Mouse (Mus musculus): ENCODE data around the gene Ints3. TPM values are rescaled to one million over a fixed set of nuclear protein-coding genes. Genes with fewer than 3 reads are reported as not detected.
A peak's percentile ranks its signal among the peaks of the same experiment; 100 is the strongest.

Ints3 gene
- polyA plus RNA-seq, 1 experiment from 2014 or later = 32.6 TPM

DNA sequence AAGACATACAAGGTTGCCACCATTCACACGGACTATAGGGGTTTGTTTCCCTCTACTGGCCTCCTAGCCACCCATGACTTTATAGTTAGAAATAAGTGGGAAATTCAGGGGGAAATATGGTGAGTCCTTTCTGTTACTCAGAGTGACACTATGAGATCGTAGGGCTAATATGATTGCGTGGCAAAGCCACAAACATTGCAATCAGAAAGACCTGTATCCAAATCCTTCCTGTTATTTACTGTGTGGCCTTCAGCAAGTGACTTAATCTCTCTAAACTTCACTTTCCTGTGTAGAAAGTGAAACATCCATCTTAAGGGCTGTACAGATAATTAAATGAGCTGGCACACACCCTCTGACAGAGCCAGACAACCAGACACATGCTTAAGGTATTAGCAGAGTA lies 24.7 kb downstream of the Ints3 start:
- no peak for ATAC-seq
- Histone ChIP-seq H3K9me3 (no peaks in the 10 kb centered on the region), H3K9ac (replicated peaks) (no peak overlapping the region), H3K4me2 (replicated peaks) (no peak overlapping the region), H3K4me1 (replicated peaks) (no peaks in the 10 kb centered on the region), H3K27ac (no peak overlapping the region), H3K4me3 (replicated peaks) (no peak overlapping the region), H3K36me3 (peaks cover 88% of the 10 kb centered on the region), H3K27me3 (no peaks in the 10 kb centered on the region)
- WGBS = 95% methylated on average over 3 of the region's 3 CpGs

DNA sequence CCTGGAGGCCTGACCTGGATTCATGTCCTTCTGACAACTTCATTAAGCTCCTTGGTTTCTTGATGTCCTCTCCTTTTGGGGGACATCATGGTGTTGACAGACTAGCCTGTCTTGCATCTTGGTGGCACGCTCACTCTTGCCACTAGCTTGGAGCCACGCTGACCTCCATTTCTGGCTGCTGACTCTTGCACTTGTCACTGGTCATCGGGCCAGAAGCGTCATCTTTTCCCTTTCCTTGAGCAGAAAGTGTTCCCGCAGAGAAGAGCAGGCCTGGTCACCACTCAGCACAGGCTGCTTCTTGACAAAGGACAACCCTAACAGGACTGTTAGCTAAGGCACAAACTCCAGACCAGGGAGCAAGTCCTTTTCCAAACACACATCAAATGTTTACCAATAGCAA lies 27.0 kb downstream of the Ints3 start:
- H3K9ac ChIP-seq (replicated peaks) = no peak overlapping the region
- H3K27me3 ChIP-seq = no peaks in the 10 kb centered on the region
- WGBS = 97% methylated on average over 5 of the region's 5 CpGs
- no peaks in the 10 kb centered on the region for H3K4me1 ChIP-seq (replicated peaks)
- no peak overlapping the region for H3K4me2 ChIP-seq (replicated peaks)
- H3K27ac ChIP-seq = no peak overlapping the region
- no peak for ATAC-seq
- peaks cover 98% of the 10 kb centered on the region for H3K36me3 ChIP-seq
- no peaks in the 10 kb centered on the region for H3K9me3 ChIP-seq
- no peak overlapping the region for H3K4me3 ChIP-seq (replicated peaks)

GRCm38 (mm10) chr3:90404609-90405008 lies 28.8 kb downstream of the Ints3 start:
- 96% methylated on average over 4 of the region's 4 CpGs for WGBS
- Histone ChIP-seq H3K27me3 (no peaks in the 10 kb centered on the region), H3K36me3 (peaks cover 100% of the 10 kb centered on the region), H3K9me3 (no peaks in the 10 kb centered on the region), H3K4me1 (replicated peaks) (no peaks in the 10 kb centered on the region), H3K27ac (no peak overlapping the region), H3K4me2 (replicated peaks) (no peak overlapping the region), H3K4me3 (replicated peaks) (no peak overlapping the region), H3K9ac (replicated peaks) (no peak overlapping the region)
- no peak for ATAC-seq

DNA sequence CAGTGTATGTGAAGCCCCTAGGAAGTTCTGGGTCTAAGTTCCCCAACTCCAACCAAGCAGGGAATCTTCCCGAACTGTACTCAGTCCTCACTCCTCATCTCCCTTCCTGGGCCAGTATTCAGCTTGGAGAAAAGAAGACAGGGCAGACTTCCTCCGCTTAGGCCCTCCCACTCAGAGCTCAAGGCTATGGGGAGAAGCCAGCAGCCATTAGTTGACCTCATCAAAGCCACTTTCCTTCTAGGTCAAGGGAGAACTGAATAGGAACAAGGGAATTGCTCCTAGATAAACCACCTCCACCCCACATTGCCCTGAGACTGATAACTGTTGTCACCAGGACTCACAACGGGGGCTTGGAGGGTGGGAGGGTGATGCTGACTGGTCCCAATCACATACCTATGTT lies 29.3 kb downstream of the Ints3 start:
- no peak for ATAC-seq
- H3K4me2 ChIP-seq (replicated peaks) = no peak overlapping the region
- no peaks in the 10 kb centered on the region for H3K27me3 ChIP-seq
- H3K27ac ChIP-seq = no peak overlapping the region
- no peak overlapping the region for H3K4me3 ChIP-seq (replicated peaks)
- H3K9me3 ChIP-seq = no peaks in the 10 kb centered on the region
- 96% methylated on average over 3 of the region's 3 CpGs for WGBS
- peaks cover 100% of the 10 kb centered on the region for H3K36me3 ChIP-seq
- no peaks in the 10 kb centered on the region for H3K4me1 ChIP-seq (replicated peaks)
- H3K9ac ChIP-seq (replicated peaks) = no peak overlapping the region

DNA sequence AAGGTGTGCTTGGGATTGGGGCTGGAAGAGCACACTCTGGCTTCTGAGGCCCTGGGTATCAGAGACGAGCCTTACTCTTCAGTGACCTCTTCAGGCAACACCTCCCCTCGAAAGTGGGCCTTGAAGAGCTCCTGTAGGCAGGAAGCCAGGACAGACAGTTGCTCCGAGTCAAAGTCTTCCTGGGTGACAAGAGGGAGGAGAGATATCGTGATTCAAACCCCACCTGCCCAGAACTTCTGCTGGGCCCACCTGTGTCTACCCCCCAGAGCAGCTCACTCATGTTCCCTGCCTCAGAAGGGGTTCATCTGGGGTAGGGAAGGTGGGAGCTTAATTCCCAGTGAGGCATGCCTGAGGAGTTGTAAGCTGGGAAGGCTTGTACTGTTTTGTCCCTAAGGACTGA lies 32.4 kb downstream of the Ints3 start:
- Histone ChIP-seq H3K36me3 (peaks cover 98% of the 10 kb centered on the region), H3K27me3 (no peaks in the 10 kb centered on the region), H3K9ac (replicated peaks) (no peak overlapping the region), H3K27ac (no peak overlapping the region), H3K4me3 (replicated peaks) (no peak overlapping the region), H3K4me1 (replicated peaks) (no peaks in the 10 kb centered on the region), H3K9me3 (no peaks in the 10 kb centered on the region), H3K4me2 (replicated peaks) (no peak overlapping the region)
- 86% methylated on average over 4 of the region's 4 CpGs for WGBS
- no peak for ATAC-seq

GRCm38 (mm10) chr3:90395629-90396028 lies 37.8 kb downstream of the Ints3 start:
- Histone ChIP-seq H3K27me3 (no peaks in the 10 kb centered on the region), H3K27ac (no peak overlapping the region), H3K4me1 (replicated peaks) (peaks cover 3% of the 10 kb centered on the region), H3K4me2 (replicated peaks) (no peak overlapping the region), H3K9me3 (no peaks in the 10 kb centered on the region), H3K36me3 (peaks cover 97% of the 10 kb centered on the region), H3K9ac (replicated peaks) (no peak overlapping the region), H3K4me3 (replicated peaks) (no peak overlapping the region)
- no peak for ATAC-seq
- WGBS = 99% methylated on average over 3 of the region's 3 CpGs

- 82% methylated on average over 3 of the region's 3 CpGs for WGBS
Measured at GRCm38 (mm10) chr3:90392661-90393060, 40.8 kb downstream of the Ints3 start.

GRCm38 (mm10) chr3:90391941-90392340 lies 41.5 kb downstream of the Ints3 start:
- Histone ChIP-seq H3K4me2 (replicated peaks) (no peak overlapping the region), H3K36me3 (peaks cover 67% of the 10 kb centered on the region), H3K27ac (no peak overlapping the region), H3K9ac (replicated peaks) (no peak overlapping the region), H3K27me3 (no peaks in the 10 kb centered on the region), H3K4me3 (replicated peaks) (no peak overlapping the region), H3K9me3 (no peaks in the 10 kb centered on the region), H3K4me1 (replicated peaks) (peaks cover 39% of the 10 kb centered on the region)
- WGBS = 90% methylated on average over 8 of the region's 8 CpGs
- ATAC-seq = no peak

More at GRCm38 (mm10) chr3:90392661-90393060, 40.8 kb downstream of the Ints3 start:
- no peak for ATAC-seq
- H3K4me3 ChIP-seq (replicated peaks) = no peak overlapping the region
- H3K9me3 ChIP-seq = no peaks in the 10 kb centered on the region
- H3K9ac ChIP-seq (replicated peaks) = no peak overlapping the region
- H3K4me2 ChIP-seq (replicated peaks) = no peak overlapping the region
- H3K36me3 ChIP-seq = peaks cover 70% of the 10 kb centered on the region
- no peaks in the 10 kb centered on the region for H3K27me3 ChIP-seq
- H3K27ac ChIP-seq = no peak overlapping the region
- H3K4me1 ChIP-seq (replicated peaks) = peaks cover 32% of the 10 kb centered on the region

DNA sequence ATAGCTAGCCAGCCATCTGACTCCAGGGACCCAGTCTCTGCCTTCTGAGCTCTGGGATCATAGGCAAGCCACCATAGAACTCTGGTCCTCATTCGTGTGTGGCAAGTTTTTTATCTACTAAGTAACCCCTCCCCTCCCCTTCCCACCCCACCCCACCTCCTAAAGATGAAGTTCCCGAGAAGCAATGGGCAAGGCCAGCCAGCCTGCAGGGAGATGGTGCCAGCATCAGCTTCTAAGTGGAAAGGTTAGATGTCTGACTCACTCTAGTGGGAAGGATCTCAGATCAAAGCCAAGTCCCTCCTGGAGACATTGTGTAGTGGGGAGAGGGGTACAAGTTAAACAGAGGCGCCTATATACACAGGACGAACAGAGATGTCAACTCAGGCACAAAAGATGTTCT lies 42.4 kb downstream of the Ints3 start:
- ATAC-seq = no peak
- peak overlapping the region; percentile 92 for H3K27ac ChIP-seq
- H3K4me2 ChIP-seq (replicated peaks) = no peak overlapping the region
- WGBS = 62% methylated on average over 4 of the region's 4 CpGs
- peaks cover 41% of the 10 kb centered on the region for H3K4me1 ChIP-seq (replicated peaks)
- H3K4me3 ChIP-seq (replicated peaks) = no peak overlapping the region
- H3K36me3 ChIP-seq = peaks cover 67% of the 10 kb centered on the region
- H3K27me3 ChIP-seq = no peaks in the 10 kb centered on the region
- H3K9ac ChIP-seq (replicated peaks) = no peak overlapping the region
- H3K9me3 ChIP-seq = no peaks in the 10 kb centered on the region

DNA sequence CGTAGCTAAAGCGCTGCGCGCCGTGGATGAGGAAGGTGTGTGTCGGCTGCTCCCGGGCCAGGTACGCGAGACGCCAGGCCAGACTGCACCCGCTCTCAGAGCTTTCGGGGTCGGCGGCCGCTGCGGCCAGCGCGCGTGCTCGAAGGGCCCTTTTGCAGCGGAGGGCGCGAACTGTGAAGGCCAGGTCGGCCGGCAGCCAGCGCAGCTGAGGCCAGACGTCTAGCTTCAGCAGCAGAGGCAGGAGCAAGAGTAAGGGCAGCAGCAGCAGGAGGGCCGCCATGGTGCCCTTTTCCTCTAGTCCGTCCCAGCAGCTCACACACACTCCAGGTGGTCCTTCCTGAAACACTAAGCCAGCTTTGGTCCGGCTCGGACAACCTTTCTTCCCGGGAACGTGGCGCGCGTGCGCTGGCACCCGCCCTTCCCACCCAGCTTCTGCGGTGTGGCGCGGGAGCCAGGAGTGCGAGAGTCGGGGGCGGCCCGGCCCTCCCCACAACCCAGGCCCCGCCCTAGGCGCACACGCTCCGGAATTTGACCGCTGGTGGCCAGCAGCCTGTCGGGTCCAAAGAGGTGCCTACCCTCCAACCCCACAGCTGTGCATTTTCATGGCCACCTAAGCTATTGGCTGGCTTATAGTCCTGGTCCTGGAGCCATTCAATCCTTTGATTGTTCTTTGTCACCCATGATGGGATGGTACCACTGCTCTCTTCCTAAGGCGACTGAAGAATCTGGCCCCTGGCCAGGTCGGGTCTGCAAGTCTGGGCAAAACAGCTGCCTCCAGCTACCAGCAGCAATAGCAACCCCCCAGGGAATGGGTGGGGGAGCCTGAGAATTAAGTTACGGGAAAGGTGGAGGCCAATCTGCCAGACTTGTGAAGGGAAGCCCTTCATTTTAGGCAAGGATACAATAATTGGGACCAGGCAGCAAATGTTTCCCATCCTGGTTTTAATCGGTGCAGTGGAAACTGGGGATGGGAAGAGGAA lies 43.6 kb downstream of the Ints3 start, which contains the start of gene Slc27a3:
Slc27a3 (minus strand) TSS at position 428 of the 980 bp plus-strand sequence.
- Histone ChIP-seq H3K27ac (peak within 1 kb of the TSS; percentile 92), H3K4me2 (replicated peaks) (peak within 1 kb of the TSS; percentile 75), H3K4me3 (replicated peaks) (peak within 1 kb of the TSS; percentile 69), H3K27me3 (no peaks in the 10 kb centered on the region), H3K36me3 (peaks cover 65% of the 10 kb centered on the region), H3K9me3 (no peaks in the 10 kb centered on the region), H3K4me1 (replicated peaks) (peaks cover 41% of the 10 kb centered on the region), H3K9ac (replicated peaks) (peak within 1 kb of the TSS; percentile 92)
- peak; percentile 71 for ATAC-seq
- WGBS = 2% methylated on average over 55 of the region's 55 CpGs

DNA sequence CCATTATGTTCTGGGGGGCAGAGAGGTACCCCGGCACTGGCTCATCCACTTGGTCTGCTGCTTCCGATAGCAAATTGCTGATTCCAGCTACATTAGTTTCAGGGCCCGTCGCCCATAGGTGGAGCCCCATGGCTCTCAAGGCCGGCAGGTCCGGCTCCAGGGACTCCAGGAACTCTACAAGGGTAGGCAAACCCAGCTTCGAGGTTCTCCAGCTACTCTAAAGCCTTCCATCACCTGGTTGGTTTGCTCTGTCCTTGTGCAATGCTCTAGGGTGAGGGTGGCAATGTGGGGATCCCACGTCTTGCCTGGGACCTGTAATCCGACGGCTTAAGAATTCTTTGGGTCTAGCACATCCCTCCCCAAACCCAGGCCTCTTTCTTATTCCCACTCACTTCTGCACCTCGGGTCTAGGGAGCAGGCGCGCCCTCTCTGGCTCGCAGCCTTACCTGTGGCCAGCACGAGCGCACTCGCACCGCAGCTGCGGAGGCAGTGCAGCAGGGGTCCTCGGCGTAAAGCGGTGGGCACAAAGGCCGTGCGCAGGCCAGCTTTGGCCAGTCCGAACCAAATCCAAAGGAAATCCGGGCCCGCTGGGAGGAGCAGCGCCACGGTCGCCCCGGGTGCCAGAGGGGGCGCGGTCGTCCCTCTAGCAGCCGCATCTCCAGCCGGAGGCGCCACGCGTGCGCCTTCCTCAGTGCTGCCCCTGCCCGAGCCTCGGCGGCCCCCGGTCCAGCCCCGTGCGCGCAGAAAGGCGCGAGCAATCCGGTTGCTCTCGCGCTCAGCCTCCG lies 44.5 kb downstream of the Ints3 start:
- no peaks in the 10 kb centered on the region for H3K9me3 ChIP-seq
- 4% methylated on average over 53 of the region's 53 CpGs for WGBS
- peaks cover 59% of the 10 kb centered on the region for H3K36me3 ChIP-seq
- H3K27me3 ChIP-seq = no peaks in the 10 kb centered on the region
- H3K4me1 ChIP-seq (replicated peaks) = peaks cover 41% of the 10 kb centered on the region
- peak overlapping the region; percentile 92 for H3K9ac ChIP-seq (replicated peaks)
- ATAC-seq = peak; percentile 84
- peak overlapping the region; percentile 75 for H3K4me2 ChIP-seq (replicated peaks)
- H3K27ac ChIP-seq = peak overlapping the region; percentile 92
- peak overlapping the region; percentile 69 for H3K4me3 ChIP-seq (replicated peaks)

- Histone ChIP-seq H3K4me1 (replicated peaks) (peaks cover 41% of the 10 kb centered on the region), H3K27me3 (no peaks in the 10 kb centered on the region), H3K36me3 (peaks cover 51% of the 10 kb centered on the region), H3K4me2 (replicated peaks) (peak overlapping the region; percentile 75), H3K4me3 (replicated peaks) (peak overlapping the region; percentile 69), H3K9ac (replicated peaks) (peak overlapping the region; percentile 92), H3K9me3 (no peaks in the 10 kb centered on the region), H3K27ac (no peak overlapping the region)
- no peak for ATAC-seq
- 81% methylated on average over 4 of the region's 4 CpGs for WGBS
Measured at GRCm38 (mm10) chr3:90388192-90388591, 45.2 kb downstream of the Ints3 start.
